Mouse (Mus musculus): Measurements from ENCODE around the gene Fstl3.
A peak's percentile ranks its signal among the peaks of the same experiment; 100 is the strongest.

Fstl3 gene

DNA sequence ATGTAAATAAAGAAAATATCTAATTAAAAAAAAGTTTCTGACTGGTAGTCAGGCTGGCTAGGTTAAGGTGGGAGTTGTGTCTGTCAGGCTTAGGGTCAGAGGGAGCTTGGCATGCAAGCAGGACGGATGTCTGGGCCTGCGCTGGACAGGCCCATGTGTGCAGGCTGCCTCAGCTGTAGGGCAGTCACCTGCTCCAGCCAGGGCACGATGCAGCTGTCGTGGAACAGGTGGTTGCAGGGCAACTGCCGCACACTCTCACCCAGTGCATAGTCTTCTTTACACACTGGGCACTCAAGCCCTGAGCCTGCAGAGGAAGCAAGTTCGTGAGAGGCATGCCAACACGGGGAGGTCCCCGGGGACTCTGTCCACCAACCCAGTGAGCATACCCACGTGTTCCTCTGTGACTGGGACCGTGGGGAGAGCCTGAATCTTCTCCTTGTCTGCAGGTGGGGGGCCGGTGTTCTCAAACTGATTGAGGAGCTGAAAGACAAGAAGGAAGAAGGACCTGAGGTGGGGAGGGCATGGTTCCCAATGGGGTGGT is 16.4 kb upstream of the Fstl3 start:
- DNase-seq (ENCODE audit: low read depth, low spot score), result no peak

DNA sequence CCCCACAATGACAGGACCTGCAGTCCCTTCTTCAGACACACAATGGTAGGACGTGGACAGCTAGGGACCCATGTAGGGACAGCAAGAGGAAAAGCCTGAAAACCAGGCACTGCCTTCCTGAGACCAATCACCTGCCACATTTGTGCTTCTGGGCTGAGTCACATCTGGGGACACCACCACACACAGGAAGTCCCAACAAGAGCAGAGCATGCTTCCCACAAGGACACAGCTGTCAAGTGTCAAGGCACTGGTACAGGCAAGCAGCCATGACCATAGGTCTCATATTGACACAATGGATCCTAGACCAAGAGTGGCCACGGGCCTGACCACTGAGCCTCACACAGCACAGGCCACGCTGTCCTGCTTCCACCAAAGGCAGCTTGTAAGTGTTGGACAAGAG is 14.2 kb upstream of the Fstl3 start:
- no peak for DNase-seq (ENCODE audit: low read depth, low spot score)

DNA sequence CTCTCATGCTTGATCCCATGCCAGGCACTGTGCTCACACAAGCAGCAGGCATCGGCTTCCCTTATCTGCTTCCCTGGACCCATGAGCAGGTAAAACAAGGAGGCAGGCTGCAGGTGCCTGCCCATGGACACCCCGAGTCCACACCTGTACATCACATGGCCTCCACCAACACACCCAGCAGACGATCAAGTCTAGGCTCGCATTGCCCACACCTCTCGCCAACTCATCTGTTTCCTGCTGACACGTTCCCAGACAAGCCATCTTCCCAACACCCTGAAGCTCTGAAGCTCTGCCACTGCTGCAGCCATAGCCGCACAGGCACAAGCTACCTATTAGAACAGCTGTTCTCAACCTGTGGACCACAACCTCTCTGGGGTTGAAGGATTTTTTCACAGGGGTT is 12.8 kb upstream of the Fstl3 start:
- DNase-seq (ENCODE audit: low read depth, low spot score), result no peak

DNA sequence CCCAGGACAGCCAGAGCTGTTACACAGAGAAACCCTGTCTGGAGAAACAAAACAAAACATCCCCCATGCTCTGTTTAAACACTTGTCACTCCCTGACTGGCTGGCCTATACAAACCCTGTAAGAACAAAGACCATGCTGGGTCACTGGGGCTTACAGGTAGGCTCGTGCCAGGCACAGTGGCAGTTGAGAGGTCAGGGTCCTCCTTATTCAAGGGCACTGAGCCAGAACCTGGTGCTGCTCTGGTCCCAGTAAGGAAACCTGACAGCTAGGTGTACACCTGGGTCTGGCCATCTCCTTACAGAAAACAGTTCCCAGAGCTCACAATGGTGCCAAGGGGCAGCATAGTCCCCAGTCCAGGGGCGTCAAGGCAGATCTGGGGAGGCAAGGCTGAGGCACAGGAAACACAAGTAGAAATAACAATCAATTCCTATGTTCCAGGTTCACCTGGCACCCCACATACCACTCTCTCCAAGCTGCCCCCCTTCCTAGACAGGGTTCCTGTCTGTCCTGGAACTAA is 11.8 kb upstream of the Fstl3 start:
- no peak for DNase-seq (ENCODE audit: low read depth, low spot score)

DNA sequence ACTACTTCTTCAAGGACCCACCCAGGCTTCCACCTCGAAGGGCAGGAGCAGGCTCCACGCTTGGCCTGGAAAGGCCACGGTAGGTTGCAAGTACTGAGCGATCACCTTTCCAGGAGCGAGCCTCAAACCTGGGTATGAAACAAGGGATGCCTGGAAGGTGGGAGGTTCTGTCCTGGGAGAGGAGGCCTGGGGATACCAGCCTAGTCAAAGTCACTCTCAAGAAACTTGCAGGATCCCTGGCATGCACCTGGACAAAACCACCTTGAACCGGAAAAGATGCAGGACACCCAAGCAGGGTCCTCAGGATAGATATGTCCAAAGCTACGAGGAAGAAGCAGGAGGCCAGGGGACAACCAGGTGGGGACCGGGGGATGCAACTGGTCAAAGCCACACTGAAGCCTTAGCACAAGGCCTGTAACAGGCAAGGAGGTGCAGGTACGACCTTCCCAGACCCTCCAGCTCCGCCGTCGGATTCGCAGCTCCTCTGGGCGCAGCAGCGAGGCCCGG is 11.0 kb upstream of the Fstl3 start:
- no peak for DNase-seq (ENCODE audit: low read depth, low spot score)

DNA sequence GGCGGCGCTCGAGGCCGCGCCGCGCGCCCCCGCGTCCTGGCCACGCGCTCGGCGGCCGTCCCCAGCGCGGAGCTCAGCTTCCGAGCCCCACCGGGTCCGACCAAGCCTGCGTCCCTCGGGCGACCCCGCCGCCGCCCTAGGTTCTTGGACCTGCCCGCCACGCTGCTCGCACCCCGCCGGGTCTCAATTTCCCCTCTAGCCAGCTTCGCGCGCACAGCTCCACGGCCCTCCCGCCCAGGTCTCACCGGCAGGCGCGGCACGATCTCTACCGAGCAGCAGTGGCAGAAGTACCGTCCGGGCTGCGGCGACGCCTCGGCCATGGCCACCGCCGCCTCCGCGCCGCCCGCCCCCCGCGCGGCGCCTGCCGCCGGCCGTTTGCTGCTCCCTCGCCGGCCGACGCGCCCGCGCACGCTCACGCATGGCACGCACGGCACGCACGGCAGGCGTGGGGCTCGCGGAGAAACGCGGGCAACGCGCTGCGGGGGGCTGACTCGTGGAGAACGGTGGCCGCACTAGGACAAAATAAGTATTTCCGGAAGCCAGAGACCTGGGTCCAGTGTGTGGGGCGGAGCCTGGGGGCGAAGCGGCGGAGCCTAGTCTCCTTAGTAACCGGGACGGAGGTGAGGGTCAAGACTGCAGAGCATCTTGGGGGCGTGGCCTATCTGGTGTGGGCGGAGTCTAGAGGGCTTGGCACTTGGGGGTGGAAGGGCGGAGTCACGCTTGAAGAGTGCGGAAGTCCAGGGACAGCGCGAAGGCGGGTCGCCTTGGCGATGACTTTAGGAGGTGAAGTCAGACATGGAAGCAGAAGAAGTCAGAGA is 10.4 kb upstream of the Fstl3 start, which contains the start of gene Rnf126:
TSS of gene Rnf126 (minus strand) at position 445 of the 818 bp plus-strand sequence.
- peak; percentile 99 for DNase-seq (ENCODE audit: low read depth, low spot score)

DNA sequence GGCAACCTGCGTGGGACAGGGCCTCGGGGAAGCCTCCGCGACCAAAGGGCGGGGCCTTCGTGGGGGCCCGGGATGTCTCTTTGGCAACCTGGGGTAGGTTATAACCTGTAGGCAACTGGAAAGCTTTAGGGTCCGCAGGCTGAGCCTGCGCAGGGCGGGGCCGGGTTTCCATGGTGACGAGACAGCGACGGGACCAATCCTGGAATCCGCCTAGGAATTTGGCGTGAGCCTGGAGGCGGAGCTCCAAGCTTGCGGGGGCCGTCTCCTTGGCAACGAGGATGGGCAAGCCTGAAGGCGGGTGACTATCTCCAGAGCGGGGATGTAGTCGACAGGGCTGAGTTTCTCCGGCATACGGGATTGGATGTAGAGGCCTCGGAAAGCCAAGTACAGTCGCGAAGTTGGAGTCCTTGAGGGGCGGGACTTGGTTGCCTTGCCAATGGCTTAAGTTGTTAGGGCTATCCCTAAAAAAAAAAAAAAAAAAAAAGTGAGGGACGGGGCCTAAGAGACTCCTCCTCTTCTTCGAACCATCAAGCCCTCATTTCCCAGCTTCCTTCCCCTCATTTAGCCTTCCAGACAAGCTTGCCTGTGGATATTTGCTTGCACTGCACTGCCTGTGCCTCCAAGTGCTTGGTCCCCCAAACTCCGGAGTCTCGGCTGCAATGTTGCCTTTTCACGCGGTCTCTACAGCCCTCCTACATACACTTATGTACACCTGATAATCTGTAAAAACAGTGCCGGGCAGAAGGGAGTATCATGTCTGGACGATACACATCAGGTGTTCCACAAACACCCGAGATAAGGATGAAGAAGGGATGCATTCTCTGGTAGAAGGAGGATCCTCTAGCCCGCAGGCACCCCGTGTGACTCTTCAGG is 9.5 kb upstream of the Fstl3 start:
- DNase-seq (ENCODE audit: low read depth, low spot score), result peak; percentile 97

DNA sequence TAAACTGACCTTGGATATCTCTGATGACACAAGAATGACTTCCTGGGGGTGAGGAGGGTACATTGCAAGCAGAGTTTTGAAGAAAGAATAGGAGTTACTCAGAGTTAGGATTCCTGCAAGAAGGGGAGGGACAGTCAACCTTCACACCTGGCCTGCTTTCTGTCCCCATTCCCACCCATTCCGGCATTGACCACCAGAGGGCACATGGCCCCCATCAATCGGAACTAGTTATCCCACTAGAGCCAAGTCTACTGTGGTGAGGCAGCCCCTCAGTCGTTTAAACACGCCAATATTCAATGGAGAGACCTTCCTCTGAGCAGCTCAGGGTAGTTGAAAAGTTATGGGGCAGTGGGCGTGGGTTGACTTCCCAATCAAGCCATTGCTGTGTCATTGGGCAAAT is 8.7 kb upstream of the Fstl3 start:
- peak; percentile 81 for DNase-seq (ENCODE audit: low read depth, low spot score)

DNA sequence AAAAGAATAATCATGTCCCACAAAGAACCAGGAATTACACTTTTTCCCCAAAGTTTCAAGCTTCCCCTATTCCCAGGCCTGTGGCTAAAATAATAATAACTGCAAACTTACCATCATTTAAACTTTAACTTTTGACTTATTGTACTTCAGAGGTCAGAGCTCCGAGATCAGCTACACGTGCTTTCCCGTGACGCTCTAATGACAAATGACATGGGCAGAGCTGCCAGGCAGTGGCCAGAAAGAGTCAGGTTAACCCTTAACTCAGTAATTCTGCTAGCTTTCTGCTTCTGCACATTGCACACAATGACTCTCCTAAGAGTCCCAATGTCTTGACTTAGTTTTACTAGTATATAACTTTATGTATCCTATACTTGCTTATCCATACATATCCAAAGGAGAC is 7.7 kb upstream of the Fstl3 start:
- DNase-seq (ENCODE audit: low read depth, low spot score), result no peak

DNA sequence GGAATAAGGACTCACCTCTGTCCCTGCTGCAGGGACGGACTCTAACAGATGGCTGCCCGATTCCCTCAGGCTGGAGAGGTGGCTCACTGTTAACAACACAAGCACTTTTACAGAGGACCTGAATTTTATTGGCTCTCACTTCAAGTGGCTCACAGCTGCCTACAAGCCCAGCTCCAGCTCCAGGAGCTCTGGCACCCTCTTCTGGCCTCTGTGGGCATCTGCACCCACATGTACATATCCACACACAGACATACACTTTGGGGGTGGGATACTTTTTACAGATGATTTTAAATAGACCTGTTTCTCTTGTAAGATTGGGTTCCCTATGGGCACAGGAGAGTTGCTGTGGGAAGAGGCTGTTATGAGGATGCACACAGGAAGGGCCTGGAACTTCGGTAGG is 4.8 kb upstream of the Fstl3 start:
- DNase-seq (ENCODE audit: low read depth, low spot score), result no peak

DNA sequence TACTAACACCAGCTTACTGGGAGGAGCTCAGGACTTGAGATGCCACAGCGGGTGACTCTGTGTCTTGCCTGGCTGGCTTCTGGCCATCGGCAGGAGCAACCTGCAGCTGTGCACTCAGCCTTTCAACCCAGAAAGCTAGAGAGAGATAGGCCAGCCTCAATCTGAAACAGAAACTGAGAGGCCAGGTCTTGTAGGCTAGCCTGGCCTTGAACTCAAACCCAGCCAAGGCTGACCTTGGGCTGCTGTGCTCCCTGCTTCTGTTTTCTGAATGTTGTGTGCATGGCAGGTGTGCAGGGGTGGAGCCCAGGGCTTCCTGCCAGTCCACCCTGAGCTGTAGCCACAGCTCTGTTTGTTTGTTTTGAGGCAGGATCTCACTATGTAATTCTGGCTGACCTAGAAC is 3.9 kb upstream of the Fstl3 start:
- DNase-seq (ENCODE audit: low read depth, low spot score), result no peak

DNA sequence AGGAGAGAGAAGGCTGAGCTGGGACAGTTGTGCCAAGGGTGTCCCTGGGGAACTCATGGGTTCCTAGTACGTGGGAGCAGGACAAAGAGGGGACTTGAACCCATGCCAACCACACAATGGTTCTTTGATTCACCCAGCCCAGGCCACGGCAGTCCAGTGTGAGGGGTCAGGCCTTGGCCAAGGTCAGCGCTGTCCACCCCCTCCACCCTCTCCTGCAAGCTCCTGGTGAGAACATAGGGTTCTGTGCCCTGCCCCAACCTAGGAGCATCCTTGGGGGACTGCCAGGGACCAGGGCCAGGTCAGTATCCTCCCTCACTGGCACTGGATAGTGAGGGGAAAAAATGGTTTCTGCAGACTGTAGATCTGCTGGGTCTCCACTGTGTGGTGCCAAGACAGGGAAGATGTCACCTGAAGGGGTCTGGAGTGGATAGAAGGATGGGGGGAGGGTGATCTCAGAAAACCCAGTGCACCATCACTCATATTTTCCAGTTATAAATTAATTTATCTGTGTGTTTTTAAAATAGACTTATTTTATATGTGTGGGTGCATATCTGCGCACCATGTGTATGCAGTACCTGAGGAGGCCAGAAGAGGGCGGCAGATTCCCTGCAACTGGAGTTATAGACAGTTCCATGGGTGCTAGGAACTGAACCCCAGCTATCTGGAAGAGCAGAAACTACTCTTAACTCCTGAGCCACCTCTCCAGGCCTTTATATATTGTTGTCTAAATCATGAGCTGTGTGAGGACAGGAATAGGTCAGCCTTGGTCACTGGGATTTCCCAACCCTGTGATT is 2.4 kb upstream of the Fstl3 start:
- no peak for DNase-seq (ENCODE audit: low read depth, low spot score)

DNA sequence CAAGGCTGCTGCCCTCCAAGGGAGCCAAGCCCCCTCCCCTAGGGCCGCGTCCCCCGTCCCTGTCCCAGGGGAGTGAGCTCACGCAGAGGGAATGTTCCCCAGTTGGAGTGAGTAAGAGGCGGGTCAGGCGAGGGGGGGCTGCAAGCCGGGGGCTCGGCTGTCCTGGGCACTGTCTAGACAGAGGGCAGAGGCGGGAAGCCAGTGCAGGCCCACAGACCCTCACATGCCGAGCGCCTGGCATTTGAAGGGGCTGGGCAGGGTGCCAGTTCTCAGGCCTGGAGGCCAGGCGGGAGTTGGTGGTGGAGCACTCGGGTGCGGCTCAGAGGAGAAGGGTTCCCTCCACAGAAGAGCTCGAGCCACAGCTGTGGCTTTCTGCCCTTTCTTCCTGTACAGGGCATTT is 934 bp downstream of the Fstl3 start:
- DNase-seq (ENCODE audit: low read depth, low spot score), result no peak

DNA sequence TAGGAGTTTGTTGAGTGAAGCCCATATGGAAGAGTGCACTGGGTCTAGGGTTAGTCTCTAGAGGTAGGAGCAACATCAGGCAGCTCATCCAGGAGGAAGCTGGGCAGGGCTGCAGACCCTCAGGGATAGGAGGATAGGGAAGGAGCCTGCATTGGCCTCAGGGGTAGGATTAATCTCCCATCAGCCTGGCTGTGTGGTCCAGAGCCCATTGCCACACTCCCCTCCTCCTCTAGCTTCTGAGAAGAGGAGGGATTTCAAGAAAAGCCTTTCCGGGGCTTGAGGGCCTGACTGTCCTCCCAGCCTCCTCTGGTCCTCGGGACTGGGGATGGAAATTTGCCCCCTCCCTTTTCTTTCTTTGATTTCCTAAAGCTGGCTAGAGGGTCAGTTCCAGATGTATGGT is 2.1 kb downstream of the Fstl3 start:
- DNase-seq (ENCODE audit: low read depth, low spot score), result no peak

DNA sequence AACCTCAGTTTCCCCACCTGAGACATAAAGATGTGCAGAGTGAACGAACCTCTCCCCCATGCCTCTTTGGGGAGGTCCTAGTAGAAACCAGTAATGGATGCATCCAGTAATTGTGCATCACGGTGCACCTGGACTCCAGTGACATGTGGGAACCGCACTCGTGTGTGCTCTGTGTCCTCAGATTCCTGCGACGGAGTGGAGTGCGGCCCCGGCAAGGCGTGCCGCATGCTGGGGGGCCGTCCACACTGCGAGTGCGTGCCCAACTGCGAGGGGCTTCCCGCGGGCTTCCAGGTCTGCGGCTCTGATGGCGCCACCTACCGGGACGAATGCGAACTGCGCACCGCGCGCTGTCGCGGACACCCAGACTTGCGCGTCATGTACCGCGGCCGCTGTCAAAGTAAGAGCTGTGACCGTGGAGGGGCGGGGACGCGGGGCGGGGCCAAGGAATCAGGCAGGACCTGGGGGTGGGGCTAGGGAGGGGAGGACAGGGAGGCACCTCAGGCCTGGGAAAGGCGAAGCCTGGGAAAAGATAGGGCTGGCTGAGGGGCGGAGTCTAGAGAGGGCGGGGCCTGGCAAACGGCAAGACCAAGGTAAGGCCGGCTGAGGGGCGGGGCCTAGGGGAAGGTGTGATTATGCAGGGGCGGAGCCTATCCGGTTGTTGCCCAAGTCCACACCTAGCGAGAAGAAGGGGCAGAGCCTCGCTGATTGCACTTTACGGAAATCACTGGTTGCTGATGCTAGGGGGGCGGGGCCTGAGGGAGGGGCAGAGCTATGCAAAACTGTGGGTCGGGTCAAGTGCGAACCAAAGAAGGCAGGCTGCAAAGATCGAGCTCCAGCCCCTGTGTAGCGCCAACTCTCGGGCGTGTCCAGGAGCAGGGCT is 3.0 kb downstream of the Fstl3 start:
- DNase-seq (ENCODE audit: low read depth, low spot score), result no peak

DNA sequence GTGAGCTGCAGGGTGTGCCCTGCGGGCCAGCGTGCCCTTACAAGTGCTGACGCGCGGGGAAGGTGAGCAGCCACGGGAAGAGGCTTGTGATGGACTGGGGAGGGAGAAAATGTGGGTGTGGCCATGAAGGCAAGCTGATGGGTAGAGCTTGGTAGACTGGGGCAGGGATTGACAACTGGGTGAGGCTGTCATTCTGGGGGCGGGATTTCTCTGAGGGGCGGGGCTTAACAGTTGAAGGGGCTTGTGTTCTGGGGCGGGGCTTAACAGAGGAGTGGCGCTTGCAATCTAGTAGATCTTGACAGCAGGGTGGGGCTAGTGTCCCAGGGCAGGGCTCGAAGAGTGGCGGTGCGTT is 3.6 kb downstream of the Fstl3 start:
- no peak for DNase-seq (ENCODE audit: low read depth, low spot score)

DNA sequence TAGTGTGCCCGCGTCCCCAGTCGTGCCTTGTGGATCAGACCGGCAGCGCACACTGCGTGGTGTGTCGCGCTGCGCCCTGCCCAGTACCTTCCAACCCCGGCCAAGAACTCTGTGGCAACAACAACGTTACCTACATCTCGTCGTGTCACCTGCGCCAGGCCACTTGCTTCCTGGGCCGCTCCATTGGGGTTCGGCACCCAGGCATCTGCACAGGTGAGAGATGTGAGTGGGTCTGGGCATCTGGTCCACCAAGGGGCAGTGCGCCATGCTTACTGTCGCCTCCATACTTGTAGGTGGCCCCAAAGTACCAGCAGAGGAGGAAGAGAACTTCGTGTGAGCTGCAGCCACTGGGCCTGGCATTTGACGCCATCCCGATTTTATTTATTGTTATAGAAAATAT is 4.1 kb downstream of the Fstl3 start:
- no peak for DNase-seq (ENCODE audit: low read depth, low spot score)

DNA sequence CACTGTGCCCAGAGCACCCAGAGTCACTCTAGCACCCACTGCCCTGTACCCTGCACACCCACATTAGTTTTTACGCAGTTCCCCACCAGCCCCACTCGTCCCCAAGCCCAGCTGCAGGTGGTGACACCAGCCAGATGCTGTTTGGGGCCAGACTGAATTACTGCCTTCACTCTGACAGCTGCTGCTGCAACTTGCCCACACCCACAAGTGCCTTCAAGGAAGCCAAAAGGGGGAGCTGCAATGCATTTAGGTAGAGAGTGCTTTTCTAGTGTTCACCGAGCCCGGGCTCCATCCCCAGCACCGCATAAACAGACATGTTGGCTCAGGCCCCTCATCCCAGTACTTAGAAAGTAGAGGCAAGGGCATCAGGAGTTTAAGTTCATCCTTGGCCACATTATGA is 4.9 kb downstream of the Fstl3 start:
- DNase-seq (ENCODE audit: low read depth, low spot score), result no peak

DNA sequence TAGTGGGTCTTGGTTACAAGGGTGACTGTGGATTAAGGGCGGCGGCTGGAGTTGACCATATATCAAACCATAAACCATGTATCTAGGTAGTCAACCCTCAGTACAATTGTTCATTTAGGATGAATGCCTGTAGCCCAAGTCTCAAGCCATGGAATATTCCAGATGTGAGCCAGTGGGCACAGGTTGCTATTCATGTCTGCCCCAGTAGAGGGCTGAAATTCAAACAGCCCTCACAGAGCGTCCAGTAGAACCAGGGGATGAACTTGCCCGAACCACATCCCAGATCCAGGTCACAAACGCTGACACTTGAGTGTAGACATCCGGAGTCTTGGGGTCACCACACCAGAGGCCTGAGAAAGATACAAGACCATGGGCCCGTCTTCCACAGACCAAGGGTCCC is 6.0 kb downstream of the Fstl3 start:
- DNase-seq (ENCODE audit: low read depth, low spot score), result peak; percentile 62
